Mouse (Mus musculus) liver, postnatal 0 days (tissue): Measurements from ENCODE around the gene Znrf2. TPM values are rescaled to one million over a fixed set of nuclear protein-coding genes. Genes with fewer than 3 reads are reported as not detected.

ENCODE experiments used
- ATAC-seq: fragments of 200-750 bp; cut with Nextera tagmentation; 2 replicates; pipeline ENCODE4 v1.8.0; 2017; ENCODE audit warnings: mild to moderate bottlenecking, moderate library complexity
- DNase-seq: peaks from one replicate; pipeline ENCODE4 v3.0.0-alpha.2; 2016
- H3K27ac ChIP-seq: fragments of 300-500 bp; sonication (generic); 2 replicates; pipeline ENCODE4 v1.5.1; 2014; ENCODE audit warnings: antibody characterized with exemption, moderate library complexity, mild to moderate bottlenecking, low read depth
- H3K27me3 ChIP-seq: fragments of 300-500 bp; sonication (generic); 2 replicates; pipeline ENCODE4 v1.6.1; 2014; ENCODE audit warnings: low read length, control low read depth, mixed read lengths; ENCODE audit not compliant: insufficient read depth
- H3K36me3 ChIP-seq: fragments of 300-500 bp; sonication (generic); replicated peaks from 2 replicates; pipeline ENCODE4 v1.6.1; 2014; ENCODE audit warnings: mild to moderate bottlenecking, control low read depth, low read length, moderate library complexity, mixed read lengths; ENCODE audit not compliant: insufficient read depth
- H3K4me1 ChIP-seq: fragments of 300-500 bp; sonication (generic); 2 replicates; pipeline ENCODE4 v1.6.1; 2014; ENCODE audit warnings: antibody characterized with exemption, mild to moderate bottlenecking, control low read depth; ENCODE audit not compliant: insufficient read depth
- H3K4me2 ChIP-seq: fragments of 300-500 bp; sonication (generic); 2 replicates; pipeline ENCODE4 v1.6.1; 2014; ENCODE audit warnings: low read depth, mild to moderate bottlenecking, low read length, moderate library complexity, mixed read lengths
- H3K4me3 ChIP-seq: fragments of 300-500 bp; sonication (generic); 2 replicates; pipeline ENCODE4 v1.5.1; 2014; ENCODE audit warnings: low read depth, low read length
- H3K9ac ChIP-seq: fragments of 300-500 bp; sonication (generic); replicated peaks from 2 replicates; pipeline ENCODE4 v1.6.1; 2014; ENCODE audit warnings: mild to moderate bottlenecking, moderate library complexity
- H3K9me3 ChIP-seq: fragments of 300-500 bp; sonication (generic); 2 replicates; pipeline ENCODE4 v1.6.1; 2016; ENCODE audit warnings: mild to moderate bottlenecking, control low read depth, low read length, mixed read lengths
- CTCF ChIP-seq: sonication (generic); IDR thresholded peaks from 2 replicates; pipeline ENCODE4 v1.5.1; 2016; ENCODE audit warnings: antibody characterized with exemption, low read depth
- EP300 ChIP-seq: IDR thresholded peaks from 2 replicates; pipeline ENCODE4 v1.6.1; 2016; ENCODE audit warnings: antibody characterized with exemption, low read depth, mild to moderate bottlenecking
- WGBS: fragments of 180-500 bp; shearing (Covaris S2); extraction: QIAGEN DNeasy Blood & Tissue Kit; methylation state at CpG from one replicate; pipeline ENCODE4 v1.1.7; 2014; ENCODE audit not compliant: insufficient replicate concordance; 5-methylcytosine and 5-hydroxymethylcytosine counted together
- polyA plus RNA-seq: library from polyadenylated mRNA; unstranded; fragments of >200 nt; fragmentation: Nextera tagmentation; extraction: Ambion mirVana; gene quantifications from 2 replicates; pipeline ENCODE4 v1.2.1, GENCODE M21; 2015

Znrf2 gene
- polyA plus RNA-seq, 1 experiment from 2014 or later = 4.4 TPM

GRCm38 (mm10) chr6:54934930-54935329 lies 118.2 kb downstream of the Znrf2 start:
- 75% methylated on average over 5 of the region's 5 CpGs for WGBS
- peak overlapping the region; percentile 55 for H3K27ac ChIP-seq
- H3K4me2 ChIP-seq = no peak overlapping the region
- H3K9me3 ChIP-seq = no peaks in the 10 kb centered on the region
- H3K27me3 ChIP-seq = no peaks in the 10 kb centered on the region
- no peak overlapping the region for H3K4me3 ChIP-seq
- DNase-seq (no peak), ATAC-seq (no peak)
- no peaks in the 10 kb centered on the region for H3K36me3 ChIP-seq
- peaks cover 5% of the 10 kb centered on the region for H3K4me1 ChIP-seq
- TF ChIP-seq EP300 (no peak), CTCF (no peak)
- H3K9ac ChIP-seq = no peak overlapping the region

GRCm38 (mm10) chr6:54936496-54936895 lies 119.8 kb downstream of the Znrf2 start:
- Histone ChIP-seq H3K36me3 (no peaks in the 10 kb centered on the region), H3K27ac (no peak overlapping the region), H3K9me3 (no peaks in the 10 kb centered on the region), H3K9ac (no peak overlapping the region), H3K4me1 (peaks cover 6% of the 10 kb centered on the region), H3K27me3 (no peaks in the 10 kb centered on the region), H3K4me2 (no peak overlapping the region), H3K4me3 (no peak overlapping the region)
- TF ChIP-seq EP300 (no peak), CTCF (no peak)
- DNase-seq = no peak
- WGBS = 16% methylated on average over 2 of the region's 2 CpGs
- no peak for ATAC-seq

- DNase-seq = peak; percentile 53
- WGBS = 21% methylated on average over 4 of the region's 4 CpGs
- no peaks in the 10 kb centered on the region for H3K36me3 ChIP-seq
- 0 out of 2 replicates have a peak overlapping the region, but pooled peaks have one; percentile 48 for H3K27ac ChIP-seq
- H3K9me3 ChIP-seq = no peaks in the 10 kb centered on the region
- TF ChIP-seq EP300 (peak; percentile 17; the same call in 1 of the 2 replicates), CTCF (no peak)
- H3K27me3 ChIP-seq = no peaks in the 10 kb centered on the region
- no peak overlapping the region for H3K4me2 ChIP-seq
- H3K4me1 ChIP-seq = peaks cover 12% of the 10 kb centered on the region; the same call in 1 of the 2 replicates
- peak; percentile 56 for ATAC-seq
- H3K4me3 ChIP-seq = no peak overlapping the region
- no peak overlapping the region for H3K9ac ChIP-seq
Measured at GRCm38 (mm10) chr6:54939631-54940030, 122.9 kb downstream of the Znrf2 start.

GRCm38 (mm10) chr6:54940126-54940525 lies 123.4 kb downstream of the Znrf2 start:
- 59% methylated on average over 7 of the region's 7 CpGs for WGBS
- Histone ChIP-seq H3K27ac (peak overlapping the region; percentile 48; the same call in 1 of the 2 replicates), H3K4me2 (no peak overlapping the region), H3K4me3 (no peak overlapping the region), H3K4me1 (peaks cover 12% of the 10 kb centered on the region; the same call in 1 of the 2 replicates), H3K9ac (no peak overlapping the region), H3K36me3 (no peaks in the 10 kb centered on the region), H3K27me3 (no peaks in the 10 kb centered on the region), H3K9me3 (no peaks in the 10 kb centered on the region)
- ATAC-seq = no peak
- no peak for TF ChIP-seq EP300
- DNase-seq = no peak

- DNase-seq (no peak), ATAC-seq (no peak)
- H3K4me3 ChIP-seq = no peak overlapping the region
- H3K36me3 ChIP-seq = no peaks in the 10 kb centered on the region
- H3K4me1 ChIP-seq = peaks cover 12% of the 10 kb centered on the region; the same call in 1 of the 2 replicates
- H3K27me3 ChIP-seq = no peaks in the 10 kb centered on the region
- no peak overlapping the region for H3K9ac ChIP-seq
- no peaks in the 10 kb centered on the region for H3K9me3 ChIP-seq
- H3K4me2 ChIP-seq = no peak overlapping the region
- WGBS = 71% methylated on average over 6 of the region's 6 CpGs
- no peak overlapping the region for H3K27ac ChIP-seq
- TF ChIP-seq EP300 = no peak
- no peak for TF ChIP-seq CTCF
Measured at GRCm38 (mm10) chr6:54941149-54941548, 124.4 kb downstream of the Znrf2 start.

Other genes starting within 250 kb of the Znrf2 start
- 4.3 and 4.8 TPM in 2 replicates for gene Plekha8, start 221.8 kb upstream of the Znrf2 start, polyA plus RNA-seq
- 1.7 and 2.3 TPM in 2 replicates for gene Fkbp14, start 219.6 kb upstream of the Znrf2 start, polyA plus RNA-seq
- gene Mturn, start 135.3 kb upstream of the Znrf2 start, polyA plus RNA-seq = 1.8 and 4.0 TPM in 2 replicates
- 2.7 and 3.3 TPM in 2 replicates for gene Nod1, start 155.7 kb downstream of the Znrf2 start, polyA plus RNA-seq
- gene Ggct, start 176.0 kb downstream of the Znrf2 start, polyA plus RNA-seq = 9.2 and 10.7 TPM in 2 replicates
- gene Gars, start 221.1 kb downstream of the Znrf2 start, polyA plus RNA-seq = 49.1 and 57.4 TPM in 2 replicates